Mouse (Mus musculus): Measurements from ENCODE around the gene Cntnap1. TPM values are rescaled to one million over a fixed set of nuclear protein-coding genes. Genes with fewer than 3 reads are reported as not detected.
"Not testable (repeated sequence)": the region's sequence is repeated elsewhere in the genome, so short reads cannot be mapped to it uniquely, and the experiment has no call there.

Gene Cntnap1
- polyA plus RNA-seq (2015; fragmentation: Nextera tagmentation; extraction: Ambion mirVana), result 0.27 and 0.46 TPM in 2 replicates

GRCm38 (mm10) chr11:101170354-101170810, at the start of gene Cntnap1:
Gene Cntnap1, plus strand, starts transcription at chr11:101170523.
- no peak for ATAC-seq (ENCODE audit: low FRiP score, low read depth)
- H3K4me2 ChIP-seq (replicated peaks), result peak within 1 kb of the TSS; percentile 89
- peak within 1 kb of the TSS; percentile 74 for H3K4me3 ChIP-seq
- peaks cover 79% of the 10 kb centered on the region for H3K27me3 ChIP-seq
- WGBS, result 0% methylated on average over 35 of the region's 35 CpGs
- H3K36me3 ChIP-seq, result peaks cover 21% of the 10 kb centered on the region
- peak within 1 kb of the TSS; percentile 52 for H3K27ac ChIP-seq
- H3K9me3 ChIP-seq, result no peaks in the 10 kb centered on the region
- H3K9ac ChIP-seq, result peak within 1 kb of the TSS; percentile 78
- peaks cover 58% of the 10 kb centered on the region for H3K4me1 ChIP-seq

GRCm38 (mm10) chr11:101120545-101121188, 49.7 kb upstream of the Cntnap1 start:
- H3K27me3 ChIP-seq, result no peaks in the 10 kb centered on the region
- H3K4me1 ChIP-seq, result peaks cover 35% of the 10 kb centered on the region
- peak overlapping the region; percentile 89 for H3K9ac ChIP-seq
- peak overlapping the region; percentile 97 for H3K4me2 ChIP-seq (replicated peaks)
- H3K27ac ChIP-seq, result peak overlapping the region; percentile 88
- WGBS, result 22% methylated on average over 19 of the region's 19 CpGs
- peak overlapping the region; percentile 63 for H3K4me3 ChIP-seq
- no peak for ATAC-seq (ENCODE audit: low FRiP score, low read depth)
- no peaks in the 10 kb centered on the region for H3K9me3 ChIP-seq
- peaks cover 41% of the 10 kb centered on the region for H3K36me3 ChIP-seq

GRCm38 (mm10) chr11:101124494-101124893, 45.8 kb upstream of the Cntnap1 start:
- ATAC-seq (ENCODE audit: low FRiP score, low read depth); H3K9ac ChIP-seq; H3K27me3 ChIP-seq; H3K4me2 ChIP-seq (replicated peaks); H3K4me3 ChIP-seq; H3K27ac ChIP-seq; H3K9me3 ChIP-seq: not testable (repeated sequence)
- H3K36me3 ChIP-seq, result peaks cover 50% of the 10 kb centered on the region
- WGBS, result 92% methylated on average over 8 of the region's 8 CpGs
- H3K4me1 ChIP-seq, result peaks cover 12% of the 10 kb centered on the region

- Histone ChIP-seq H3K4me1 (peaks cover 12% of the 10 kb centered on the region), H3K36me3 (peaks cover 50% of the 10 kb centered on the region)
- not testable (repeated sequence) for H3K4me2 ChIP-seq (replicated peaks); H3K27me3 ChIP-seq; H3K9ac ChIP-seq; ATAC-seq (ENCODE audit: low FRiP score, low read depth); H3K4me3 ChIP-seq; H3K27ac ChIP-seq; H3K9me3 ChIP-seq
- 97% methylated on average over 9 of the region's 9 CpGs for WGBS
These were observed 45.3 kb upstream of the Cntnap1 start for GRCm38 (mm10) chr11:101125008-101125407.

- ATAC-seq (ENCODE audit: low FRiP score, low read depth), result no peak
- 93% methylated on average over 1 of the region's 1 CpGs for WGBS
These were observed 43.2 kb upstream of the Cntnap1 start for GRCm38 (mm10) chr11:101127075-101127474.

GRCm38 (mm10) chr11:101128996-101129577, 41.2 kb upstream of the Cntnap1 start:
- WGBS, result 81% methylated on average over 11 of the region's 11 CpGs

More at GRCm38 (mm10) chr11:101127075-101127474, 43.2 kb upstream of the Cntnap1 start:
- Histone ChIP-seq H3K27ac (no peak overlapping the region), H3K4me3 (no peak overlapping the region), H3K9ac (no peak overlapping the region), H3K4me2 (replicated peaks) (no peak overlapping the region), H3K9me3 (peaks cover 8% of the 10 kb centered on the region; the same call in 1 of the 2 replicates), H3K4me1 (no peaks in the 10 kb centered on the region), H3K27me3 (no peaks in the 10 kb centered on the region), H3K36me3 (peaks cover 50% of the 10 kb centered on the region)

GRCm38 (mm10) chr11:101130056-101130756, 40.1 kb upstream of the Cntnap1 start:
- no peak for ATAC-seq (ENCODE audit: low FRiP score, low read depth)

More at GRCm38 (mm10) chr11:101128996-101129577, 41.2 kb upstream of the Cntnap1 start:
- Histone ChIP-seq H3K27ac (no peak overlapping the region), H3K4me3 (no peak overlapping the region), H3K27me3 (no peaks in the 10 kb centered on the region), H3K9me3 (peaks cover 8% of the 10 kb centered on the region; the same call in 1 of the 2 replicates), H3K36me3 (peaks cover 31% of the 10 kb centered on the region), H3K4me1 (no peaks in the 10 kb centered on the region), H3K4me2 (replicated peaks) (no peak overlapping the region), H3K9ac (no peak overlapping the region)
- ATAC-seq (ENCODE audit: low FRiP score, low read depth), result no peak

GRCm38 (mm10) chr11:101131187-101131586, 39.1 kb upstream of the Cntnap1 start:
- H3K4me1 ChIP-seq, result no peaks in the 10 kb centered on the region
- 90% methylated on average over 2 of the region's 2 CpGs for WGBS
- H3K4me2 ChIP-seq (replicated peaks), result no peak overlapping the region
- H3K27ac ChIP-seq, result no peak overlapping the region
- no peak overlapping the region for H3K4me3 ChIP-seq
- H3K9ac ChIP-seq, result no peak overlapping the region
- no peak for ATAC-seq (ENCODE audit: low FRiP score, low read depth)
- peaks cover 8% of the 10 kb centered on the region; the same call in 1 of the 2 replicates for H3K9me3 ChIP-seq
- H3K27me3 ChIP-seq, result no peaks in the 10 kb centered on the region
- H3K36me3 ChIP-seq, result peaks cover 13% of the 10 kb centered on the region

More at GRCm38 (mm10) chr11:101130056-101130756, 40.1 kb upstream of the Cntnap1 start:
- WGBS, result 38% methylated on average over 18 of the region's 18 CpGs
- H3K36me3 ChIP-seq, result peaks cover 23% of the 10 kb centered on the region
- no peaks in the 10 kb centered on the region for H3K27me3 ChIP-seq
- H3K4me3 ChIP-seq, result no peak overlapping the region
- no peak overlapping the region for H3K4me2 ChIP-seq (replicated peaks)
- no peaks in the 10 kb centered on the region for H3K4me1 ChIP-seq
- H3K9me3 ChIP-seq, result peaks cover 8% of the 10 kb centered on the region; the same call in 1 of the 2 replicates
- H3K27ac ChIP-seq, result no peak overlapping the region
- H3K9ac ChIP-seq, result no peak overlapping the region

- H3K4me2 ChIP-seq (replicated peaks), result no peak overlapping the region
These were observed 38.6 kb upstream of the Cntnap1 start for GRCm38 (mm10) chr11:101131701-101132100.

GRCm38 (mm10) chr11:101133037-101133436, 37.3 kb upstream of the Cntnap1 start:
- H3K36me3 ChIP-seq, result no peaks in the 10 kb centered on the region
- H3K4me1 ChIP-seq, result no peaks in the 10 kb centered on the region
- H3K4me3 ChIP-seq, result no peak overlapping the region
- 76% methylated on average over 12 of the region's 12 CpGs for WGBS
- no peak overlapping the region for H3K4me2 ChIP-seq (replicated peaks)
- ATAC-seq (ENCODE audit: low FRiP score, low read depth), result no peak
- H3K9me3 ChIP-seq, result no peaks in the 10 kb centered on the region
- no peak overlapping the region for H3K9ac ChIP-seq
- H3K27ac ChIP-seq, result no peak overlapping the region
- H3K27me3 ChIP-seq, result no peaks in the 10 kb centered on the region

More at GRCm38 (mm10) chr11:101131701-101132100, 38.6 kb upstream of the Cntnap1 start:
- Histone ChIP-seq H3K27me3 (no peaks in the 10 kb centered on the region), H3K9me3 (peaks cover 3% of the 10 kb centered on the region; the same call in 1 of the 2 replicates), H3K9ac (no peak overlapping the region), H3K4me3 (no peak overlapping the region), H3K27ac (no peak overlapping the region), H3K36me3 (peaks cover 8% of the 10 kb centered on the region), H3K4me1 (no peaks in the 10 kb centered on the region)
- WGBS, result 90% methylated on average over 6 of the region's 6 CpGs
- no peak for ATAC-seq (ENCODE audit: low FRiP score, low read depth)

- no peak for ATAC-seq (ENCODE audit: low FRiP score, low read depth)
- no peak overlapping the region for H3K4me2 ChIP-seq (replicated peaks)
- WGBS, result 80% methylated on average over 13 of the region's 13 CpGs
These were observed 36.0 kb upstream of the Cntnap1 start for GRCm38 (mm10) chr11:101134217-101134865.

More at GRCm38 (mm10) chr11:101134217-101134865, 36.0 kb upstream of the Cntnap1 start:
- no peak overlapping the region for H3K4me3 ChIP-seq
- no peaks in the 10 kb centered on the region for H3K36me3 ChIP-seq
- peaks cover 5% of the 10 kb centered on the region for H3K4me1 ChIP-seq
- no peaks in the 10 kb centered on the region; the same call in 1 of the 2 replicates for H3K27me3 ChIP-seq
- H3K27ac ChIP-seq, result no peak overlapping the region
- H3K9me3 ChIP-seq, result no peaks in the 10 kb centered on the region
- H3K9ac ChIP-seq, result no peak overlapping the region
